Mouse (Mus musculus): Measurements from ENCODE around the gene Itsn1. TPM values are rescaled to one million over a fixed set of nuclear protein-coding genes. Genes with fewer than 3 reads are reported as not detected.

Gene Itsn1
- polyA plus RNA-seq, 1 experiment from 2014 or later, result 62.7 TPM

GRCm38 (mm10) chr16:91825774-91826325 lies 96.8 kb downstream of the Itsn1 start:
- no peaks in the 10 kb centered on the region for H3K27me3 ChIP-seq
- H3K4me2 ChIP-seq (replicated peaks), result no peak overlapping the region
- ATAC-seq, result no peak
- H3K9me3 ChIP-seq, result no peaks in the 10 kb centered on the region
- peaks cover 57% of the 10 kb centered on the region for H3K36me3 ChIP-seq
- H3K9ac ChIP-seq (replicated peaks), result no peak overlapping the region
- 0 out of 2 replicates have a peak overlapping the region, but pooled peaks have one; percentile 25 for H3K27ac ChIP-seq
- H3K4me1 ChIP-seq (replicated peaks), result peaks cover 9% of the 10 kb centered on the region; the same call in 1 of the 2 replicates
- WGBS, result 74% methylated on average over 9 of the region's 9 CpGs
- H3K4me3 ChIP-seq (replicated peaks), result no peak overlapping the region

GRCm38 (mm10) chr16:91826893-91827292 lies 97.8 kb downstream of the Itsn1 start:
- peak overlapping the region; percentile 25; the same call in 1 of the 2 replicates for H3K27ac ChIP-seq
- peaks cover 55% of the 10 kb centered on the region for H3K36me3 ChIP-seq

GRCm38 (mm10) chr16:91827456-91827855 lies 98.4 kb downstream of the Itsn1 start:
- Histone ChIP-seq H3K9ac (replicated peaks) (no peak overlapping the region), H3K27me3 (no peaks in the 10 kb centered on the region), H3K36me3 (peaks cover 54% of the 10 kb centered on the region), H3K4me1 (replicated peaks) (peaks cover 9% of the 10 kb centered on the region; the same call in 1 of the 2 replicates), H3K4me3 (replicated peaks) (no peak overlapping the region), H3K9me3 (no peaks in the 10 kb centered on the region), H3K27ac (no peak overlapping the region), H3K4me2 (replicated peaks) (no peak overlapping the region)
- ATAC-seq, result no peak
- WGBS, result 65% methylated on average over 5 of the region's 5 CpGs

More at GRCm38 (mm10) chr16:91826893-91827292, 97.8 kb downstream of the Itsn1 start:
- Histone ChIP-seq H3K9ac (replicated peaks) (no peak overlapping the region), H3K4me2 (replicated peaks) (no peak overlapping the region), H3K27me3 (no peaks in the 10 kb centered on the region), H3K9me3 (no peaks in the 10 kb centered on the region), H3K4me3 (replicated peaks) (no peak overlapping the region), H3K4me1 (replicated peaks) (peaks cover 9% of the 10 kb centered on the region; the same call in 1 of the 2 replicates)
- ATAC-seq, result no peak
- 36% methylated on average over 2 of the region's 2 CpGs for WGBS

- Histone ChIP-seq H3K36me3 (peaks cover 49% of the 10 kb centered on the region), H3K4me3 (replicated peaks) (no peak overlapping the region), H3K9ac (replicated peaks) (no peak overlapping the region), H3K4me1 (replicated peaks) (peaks cover 9% of the 10 kb centered on the region; the same call in 1 of the 2 replicates), H3K9me3 (no peaks in the 10 kb centered on the region), H3K27ac (no peak overlapping the region), H3K4me2 (replicated peaks) (no peak overlapping the region), H3K27me3 (no peaks in the 10 kb centered on the region)
- WGBS, result 87% methylated on average over 7 of the region's 7 CpGs
- ATAC-seq, result no peak
Measured at GRCm38 (mm10) chr16:91828160-91828559, 99.1 kb downstream of the Itsn1 start.

GRCm38 (mm10) chr16:91828603-91829002 lies 99.5 kb downstream of the Itsn1 start:
- H3K4me2 ChIP-seq (replicated peaks), result no peak overlapping the region
- peaks cover 52% of the 10 kb centered on the region for H3K36me3 ChIP-seq
- H3K4me3 ChIP-seq (replicated peaks), result no peak overlapping the region
- no peak overlapping the region for H3K9ac ChIP-seq (replicated peaks)
- whole genome bisulfite sequencing, result 56% methylated on average over 5 of the region's 5 CpGs
- H3K27ac ChIP-seq, result no peak overlapping the region
- no peaks in the 10 kb centered on the region for H3K9me3 ChIP-seq
- H3K27me3 ChIP-seq, result no peaks in the 10 kb centered on the region
- H3K4me1 ChIP-seq (replicated peaks), result peaks cover 9% of the 10 kb centered on the region; the same call in 1 of the 2 replicates
- ATAC-seq, result no peak

GRCm38 (mm10) chr16:91829121-91829520 lies 100.0 kb downstream of the Itsn1 start:
- peaks cover 53% of the 10 kb centered on the region for H3K36me3 ChIP-seq
- WGBS, result 83% methylated on average over 5 of the region's 5 CpGs
- H3K9ac ChIP-seq (replicated peaks), result no peak overlapping the region
- H3K9me3 ChIP-seq, result no peaks in the 10 kb centered on the region
- H3K4me1 ChIP-seq (replicated peaks), result peaks cover 9% of the 10 kb centered on the region; the same call in 1 of the 2 replicates
- ATAC-seq, result no peak
- H3K27me3 ChIP-seq, result no peaks in the 10 kb centered on the region
- H3K4me2 ChIP-seq (replicated peaks), result no peak overlapping the region
- no peak overlapping the region for H3K4me3 ChIP-seq (replicated peaks)
- no peak overlapping the region for H3K27ac ChIP-seq

GRCm38 (mm10) chr16:91830260-91830659 lies 101.2 kb downstream of the Itsn1 start:
- 60% methylated on average over 23 of the region's 23 CpGs for WGBS
- Histone ChIP-seq H3K27ac (0 out of 2 replicates have a peak overlapping the region, but pooled peaks have one; percentile 44), H3K4me1 (replicated peaks) (peaks cover 9% of the 10 kb centered on the region; the same call in 1 of the 2 replicates), H3K27me3 (no peaks in the 10 kb centered on the region), H3K9ac (replicated peaks) (no peak overlapping the region; the same call in 1 of the 2 replicates), H3K9me3 (no peaks in the 10 kb centered on the region), H3K36me3 (peaks cover 53% of the 10 kb centered on the region), H3K4me3 (replicated peaks) (no peak overlapping the region), H3K4me2 (replicated peaks) (0 out of 2 replicates have a peak overlapping the region, but pooled peaks have one; percentile 3)
- no peak for ATAC-seq

- Histone ChIP-seq H3K4me2 (replicated peaks) (no peak overlapping the region), H3K27ac (no peak overlapping the region), H3K4me3 (replicated peaks) (no peak overlapping the region), H3K9me3 (no peaks in the 10 kb centered on the region), H3K36me3 (peaks cover 45% of the 10 kb centered on the region), H3K27me3 (no peaks in the 10 kb centered on the region), H3K4me1 (replicated peaks) (peaks cover 32% of the 10 kb centered on the region), H3K9ac (replicated peaks) (no peak overlapping the region)
- WGBS, result 93% methylated on average over 5 of the region's 5 CpGs
- ATAC-seq, result no peak
Measured at GRCm38 (mm10) chr16:91833121-91833520, 104.0 kb downstream of the Itsn1 start.

- no peak for ATAC-seq
- H3K27me3 ChIP-seq, result no peaks in the 10 kb centered on the region
- H3K36me3 ChIP-seq, result peaks cover 43% of the 10 kb centered on the region
- 86% methylated on average over 2 of the region's 2 CpGs for WGBS
- H3K4me1 ChIP-seq (replicated peaks), result peaks cover 32% of the 10 kb centered on the region
- H3K4me3 ChIP-seq (replicated peaks), result no peak overlapping the region
- no peak overlapping the region for H3K4me2 ChIP-seq (replicated peaks)
- no peaks in the 10 kb centered on the region for H3K9me3 ChIP-seq
- H3K27ac ChIP-seq, result no peak overlapping the region
- no peak overlapping the region for H3K9ac ChIP-seq (replicated peaks)
Measured at GRCm38 (mm10) chr16:91833558-91833957, 104.5 kb downstream of the Itsn1 start.

GRCm38 (mm10) chr16:91833981-91834380 lies 104.9 kb downstream of the Itsn1 start:
- Histone ChIP-seq H3K4me2 (replicated peaks) (no peak overlapping the region), H3K27me3 (no peaks in the 10 kb centered on the region), H3K4me1 (replicated peaks) (peaks cover 32% of the 10 kb centered on the region), H3K9ac (replicated peaks) (no peak overlapping the region), H3K27ac (no peak overlapping the region), H3K36me3 (peaks cover 45% of the 10 kb centered on the region), H3K4me3 (replicated peaks) (no peak overlapping the region), H3K9me3 (no peaks in the 10 kb centered on the region)
- WGBS, result 83% methylated on average over 1 of the region's 1 CpGs
- ATAC-seq, result no peak

- Histone ChIP-seq H3K27me3 (no peaks in the 10 kb centered on the region), H3K4me3 (replicated peaks) (no peak overlapping the region), H3K9ac (replicated peaks) (no peak overlapping the region; the same call in 1 of the 2 replicates), H3K4me2 (replicated peaks) (no peak overlapping the region), H3K27ac (peak overlapping the region; percentile 8; the same call in 1 of the 2 replicates), H3K4me1 (replicated peaks) (peaks cover 27% of the 10 kb centered on the region), H3K9me3 (no peaks in the 10 kb centered on the region), H3K36me3 (peaks cover 46% of the 10 kb centered on the region)
- 70% methylated on average over 6 of the region's 6 CpGs for WGBS
- 0 out of 2 replicates have a peak, but pooled peaks have one; percentile 57 for ATAC-seq
Measured at GRCm38 (mm10) chr16:91835790-91836189, 106.7 kb downstream of the Itsn1 start.

- WGBS, result 51% methylated on average over 18 of the region's 18 CpGs
- H3K27ac ChIP-seq, result peak overlapping the region; percentile 80
- ATAC-seq, result peak; percentile 72
- H3K4me3 ChIP-seq (replicated peaks), result no peak overlapping the region
- H3K9ac ChIP-seq (replicated peaks), result peak overlapping the region; percentile 48; the same call in 1 of the 2 replicates
- H3K36me3 ChIP-seq, result peaks cover 48% of the 10 kb centered on the region
- H3K4me1 ChIP-seq (replicated peaks), result peaks cover 27% of the 10 kb centered on the region
- H3K27me3 ChIP-seq, result no peaks in the 10 kb centered on the region
- H3K4me2 ChIP-seq (replicated peaks), result no peak overlapping the region
- H3K9me3 ChIP-seq, result no peaks in the 10 kb centered on the region
Measured at GRCm38 (mm10) chr16:91836592-91837557, 107.8 kb downstream of the Itsn1 start.
